Comparison of ENCODE assay signal across 10 mouse cellular contexts in genomic region chr16:4413988-4414880, GRCm38 (mm10). TPM values are rescaled to one million over a fixed set of nuclear protein-coding genes. Genes with fewer than 3 reads are reported as not detected.
DNase-seq lines count a peak whose midpoint lies in the region; ATAC-seq and TF ChIP-seq lines count a peak whose summit lies in the region.
"Had no signal": no experiment of that assay in that cellular context is flagged by ENCODE, and none has a peak within 500 bp of the region (broad histone marks: within the 10 kb centered on the region; RNA-seq: fewer than 3 reads in every experiment).

No protein-coding gene starts in this region.

- no peaks in the 10 kb centered on the region for H3K9me3 ChIP-seq in hindbrain, embryonic 15.5 days
- no peaks in the 10 kb centered on the region for H3K9me3 ChIP-seq in hindbrain, embryonic 12.5 days (replicated peaks)
- no peaks in the 10 kb centered on the region for H3K9me3 ChIP-seq in liver, embryonic 16.5 days (replicated peaks; ENCODE audit: control insufficient read depth, low read length)

- H3K4me3 ChIP-seq in hindbrain, embryonic 15.5 days = no peak overlapping the region
- H3K4me3 ChIP-seq in hindbrain, embryonic 12.5 days = no peak overlapping the region
- H3K4me3 ChIP-seq in liver, embryonic 16.5 days (ENCODE audit: low read depth, low read length) = no peak overlapping the region
- no peak overlapping the region for H3K4me3 ChIP-seq in thymus, adult 2 months (ENCODE audit: control insufficient read depth, insufficient read depth, low read length)

- ATAC-seq in hindbrain, embryonic 15.5 days (ENCODE audit: low FRiP score, low read depth) = no peak
- ATAC-seq in hindbrain, embryonic 12.5 days (ENCODE audit: low FRiP score) = no peak
- peak; percentile 85 for ATAC-seq in common myeloid progenitor, adult 5-6 weeks (replicated peaks; ENCODE audit: low read depth, poor library complexity, severe bottlenecking)
- ATAC-seq in liver, embryonic 16.5 days (ENCODE audit: low read depth) = peak; percentile 48; the same call in 1 of the 2 replicates

- H3K27ac ChIP-seq in hindbrain, embryonic 15.5 days (replicated peaks) = no peak overlapping the region
- H3K27ac ChIP-seq in hindbrain, embryonic 12.5 days = no peak overlapping the region
- no peak overlapping the region for H3K27ac ChIP-seq in liver, embryonic 16.5 days (ENCODE audit: low read length)
- H3K27ac ChIP-seq in thymus, adult 2 months (ENCODE audit: control insufficient read depth, insufficient read depth, low read length) = no peak overlapping the region

- WGBS in hindbrain, embryonic 15.5 days = 67% methylated on average over 9 of the region's 9 CpGs
- 73% methylated on average over 9 of the region's 9 CpGs for WGBS in hindbrain, embryonic 12.5 days
- WGBS in liver, embryonic 16.5 days (ENCODE audit: insufficient replicate concordance) = 15% methylated on average over 9 of the region's 9 CpGs
- 17% methylated on average over 9 of the region's 9 CpGs for WGBS in thymus, adult 2 months

- no peak for TF ChIP-seq POLR2A in thymus, adult 2 months (IDR thresholded peaks at IDR 0.05; ENCODE audit: control insufficient read depth, extremely low read depth, insufficient read depth, low read length, poor library complexity)

- H3K4me1 ChIP-seq in hindbrain, embryonic 15.5 days (replicated peaks) = peaks cover 59% of the 10 kb centered on the region
- peaks cover 34% of the 10 kb centered on the region for H3K4me1 ChIP-seq in hindbrain, embryonic 12.5 days
- peaks cover 20% of the 10 kb centered on the region for H3K4me1 ChIP-seq in liver, embryonic 16.5 days (ENCODE audit: control insufficient read depth, low read depth, low read length)
- peaks cover 27% of the 10 kb centered on the region for H3K4me1 ChIP-seq in thymus, adult 2 months (replicated peaks; ENCODE audit: control insufficient read depth, insufficient read depth, low read length)

- H3K27me3 ChIP-seq in hindbrain, embryonic 15.5 days = no peaks in the 10 kb centered on the region
- H3K27me3 ChIP-seq in hindbrain, embryonic 12.5 days = peaks cover 19% of the 10 kb centered on the region
- H3K27me3 ChIP-seq in liver, embryonic 16.5 days (ENCODE audit: control insufficient read depth, insufficient read depth, low read depth, low read length) = peaks cover 2% of the 10 kb centered on the region; the same call in 1 of the 2 replicates
- no peaks in the 10 kb centered on the region for H3K27me3 ChIP-seq in thymus, adult 2 months (ENCODE audit: control insufficient read depth, insufficient read depth, low read length)

- TF ChIP-seq CTCF in thymus, adult 2 months (IDR thresholded peaks at IDR 0.05; ENCODE audit: borderline replicate concordance, control insufficient read depth, extremely low read depth, insufficient read depth, low read length, poor library complexity) = no peak

- H3K9ac ChIP-seq in hindbrain, embryonic 15.5 days = no peak overlapping the region
- no peak overlapping the region for H3K9ac ChIP-seq in hindbrain, embryonic 12.5 days
- no peak overlapping the region for H3K9ac ChIP-seq in liver, embryonic 16.5 days (ENCODE audit: low read depth, low read length)

- peak; percentile 42 for DNase-seq in thymus, adult 2 months
- DNase-seq in frontal cortex, postnatal 25 days (ENCODE audit: low spot score in 2 of 2) = no peak
- DNase-seq in layer of hippocampus, adult 11-12 months (ENCODE audit: low spot score) = no peak
- DNase-seq in right cerebral cortex, postnatal 10 days (ENCODE audit: low spot score in 2 of 2) = no peak
- DNase-seq: kidney, adult 9 months; right cerebral cortex, postnatal 25 days had no signal

- peak overlapping the region; percentile 95 for H3K4me2 ChIP-seq in hindbrain, embryonic 15.5 days
- H3K4me2 ChIP-seq in hindbrain, embryonic 12.5 days (replicated peaks) = no peak overlapping the region
- peak overlapping the region; percentile 25; the same call in 1 of the 2 replicates for H3K4me2 ChIP-seq in liver, embryonic 16.5 days (ENCODE audit: low read depth, low read length)

- no peaks in the 10 kb centered on the region for H3K36me3 ChIP-seq in hindbrain, embryonic 15.5 days
- no peaks in the 10 kb centered on the region for H3K36me3 ChIP-seq in hindbrain, embryonic 12.5 days
- no peaks in the 10 kb centered on the region for H3K36me3 ChIP-seq in liver, embryonic 16.5 days (ENCODE audit: control insufficient read depth, insufficient read depth)
- no peaks in the 10 kb centered on the region for H3K36me3 ChIP-seq in thymus, adult 2 months (ENCODE audit: control insufficient read depth, insufficient read depth, low read length)

RNA-seq across cellular contexts. Expression of gene Adcy9, which starts 6.1 kb away (rescaled TPM):
- polyA plus RNA-seq in hindbrain, embryonic 15.5 days (2015; fragmentation: Nextera tagmentation; extraction: Ambion mirVana) = 4.4 and 4.9 TPM in 2 replicates
- polyA plus RNA-seq in hindbrain, embryonic 12.5 days (2016; fragmentation: Nextera tagmentation; extraction: Ambion mirVana) = 2.8 and 3.5 TPM in 2 replicates
- total RNA-seq in common myeloid progenitor, adult 5-6 weeks (2017) = 7.0 and 11.6 TPM in 2 replicates
- polyA plus RNA-seq in liver, embryonic 16.5 days (2015; fragmentation: Nextera tagmentation; extraction: Ambion mirVana) = 0.48 and 0.65 TPM in 2 replicates
- 6.4 and 7.6 TPM in 2 replicates for polyA plus RNA-seq in thymus, adult 2 months (2012; rRNA removed)

Comparison
In these comparisons a context has a peak if more than half of its experiments do, and no peak if none do; other contexts are left out.
1. ATAC-seq: peak in common myeloid progenitor, adult 5-6 weeks (single experiment) and liver, embryonic 16.5 days (single experiment); none in hindbrain, embryonic 15.5 days (single experiment) and hindbrain, embryonic 12.5 days (single experiment).